Mouse (Mus musculus): ENCODE data around the gene Prss35. TPM values are rescaled to one million over a fixed set of nuclear protein-coding genes. Genes with fewer than 3 reads are reported as not detected.

The Prss35 gene
- polyA plus RNA-seq, 1 experiment = 23.0 TPM

DNA sequence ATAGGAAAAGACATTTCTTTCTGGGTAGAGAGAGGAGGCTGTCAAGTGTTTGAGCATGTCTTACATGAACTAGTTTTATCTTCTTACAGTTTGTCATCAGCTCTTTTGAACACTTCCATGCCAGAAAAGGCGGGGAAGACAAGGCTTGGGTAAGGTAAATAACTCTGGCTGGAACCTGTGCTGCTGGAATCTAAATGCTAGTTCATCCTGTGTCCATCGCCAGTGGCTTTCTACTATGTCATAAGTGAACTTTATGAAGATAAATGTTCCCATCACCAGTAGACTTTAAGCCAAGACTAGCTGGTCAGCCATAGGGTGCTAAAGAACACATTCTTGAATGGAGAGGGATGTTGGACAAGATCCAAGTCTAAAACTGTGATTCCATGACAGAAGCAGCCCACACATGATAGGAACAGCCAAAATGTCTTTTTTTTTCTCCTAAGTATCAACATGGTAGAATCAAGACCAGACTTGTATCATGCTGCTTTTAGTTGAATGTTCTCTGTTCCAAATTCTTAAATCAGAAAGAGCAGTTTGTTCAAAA is 33.3 kb upstream of the Prss35 start:
- Histone ChIP-seq H3K4me3 (ENCODE audit: insufficient read depth, low read length) (no peak overlapping the region), H3K27ac (ENCODE audit: insufficient read depth, low read length) (no peak overlapping the region), H3K4me1 (ENCODE audit: control insufficient read depth, insufficient read depth, low read length) (peaks cover 2% of the 10 kb centered on the region; the same call in 1 of the 2 replicates)
- TF ChIP-seq CTCF (IDR thresholded peaks at IDR 0.05; ENCODE audit: borderline replicate concordance, insufficient read depth, low read length) (no peak), POLR2A (IDR thresholded peaks at IDR 0.05; ENCODE audit: low read depth, low read length) (no peak)

DNA sequence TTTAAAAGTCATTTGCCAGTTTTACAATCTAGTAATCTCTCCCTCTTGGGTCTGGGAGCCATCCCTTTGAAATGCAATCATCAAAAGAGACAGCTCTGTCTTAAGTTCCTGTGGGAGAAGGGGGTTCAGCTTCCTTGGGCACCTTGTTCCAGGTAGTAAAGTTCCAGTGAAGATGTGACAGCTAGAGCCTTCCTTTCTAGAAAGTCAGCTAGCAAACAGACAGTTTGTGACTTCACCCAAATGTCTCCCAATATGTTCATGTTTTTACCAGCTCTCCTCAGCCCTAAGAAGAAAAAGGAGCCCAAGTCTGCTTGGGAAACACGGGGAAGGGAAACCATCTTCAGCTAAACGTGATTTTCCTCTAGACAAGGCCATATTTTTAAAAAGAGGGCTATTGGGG is 30.8 kb upstream of the Prss35 start:
- no peak for TF ChIP-seq POLR2A (IDR thresholded peaks at IDR 0.05; ENCODE audit: low read depth, low read length)
- TF ChIP-seq CTCF (IDR thresholded peaks at IDR 0.05; ENCODE audit: borderline replicate concordance, insufficient read depth, low read length) = no peak
- H3K4me3 ChIP-seq (ENCODE audit: insufficient read depth, low read length) = no peak overlapping the region
- H3K4me1 ChIP-seq (ENCODE audit: control insufficient read depth, insufficient read depth, low read length) = peaks cover 2% of the 10 kb centered on the region; the same call in 1 of the 2 replicates
- H3K27ac ChIP-seq (ENCODE audit: insufficient read depth, low read length) = no peak overlapping the region

DNA sequence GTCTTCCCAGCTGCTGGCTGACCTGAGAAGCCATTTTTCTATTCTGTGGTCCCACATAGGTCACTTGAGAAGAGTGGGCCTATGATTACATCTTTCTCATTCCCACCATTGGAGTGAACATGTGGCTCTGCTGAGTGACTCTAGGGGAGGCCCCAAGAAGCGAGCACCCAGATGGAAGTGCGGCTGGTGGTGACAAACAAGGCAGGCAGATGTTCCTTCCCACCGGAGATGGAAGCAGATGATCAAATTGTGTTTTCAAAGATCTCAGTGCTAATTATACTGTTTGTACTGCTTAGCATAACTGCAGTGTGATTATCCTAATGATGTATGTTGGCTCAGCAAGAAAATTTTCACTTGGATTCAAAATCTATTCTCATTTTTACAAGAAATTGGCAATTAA is 29.4 kb upstream of the Prss35 start:
- TF ChIP-seq POLR2A (IDR thresholded peaks at IDR 0.05; ENCODE audit: low read depth, low read length) = no peak
- no peak for TF ChIP-seq CTCF (IDR thresholded peaks at IDR 0.05; ENCODE audit: borderline replicate concordance, insufficient read depth, low read length)
- H3K4me1 ChIP-seq (ENCODE audit: control insufficient read depth, insufficient read depth, low read length) = no peaks in the 10 kb centered on the region; the same call in 1 of the 2 replicates
- no peak overlapping the region for H3K4me3 ChIP-seq (ENCODE audit: insufficient read depth, low read length)
- no peak overlapping the region for H3K27ac ChIP-seq (ENCODE audit: insufficient read depth, low read length)

DNA sequence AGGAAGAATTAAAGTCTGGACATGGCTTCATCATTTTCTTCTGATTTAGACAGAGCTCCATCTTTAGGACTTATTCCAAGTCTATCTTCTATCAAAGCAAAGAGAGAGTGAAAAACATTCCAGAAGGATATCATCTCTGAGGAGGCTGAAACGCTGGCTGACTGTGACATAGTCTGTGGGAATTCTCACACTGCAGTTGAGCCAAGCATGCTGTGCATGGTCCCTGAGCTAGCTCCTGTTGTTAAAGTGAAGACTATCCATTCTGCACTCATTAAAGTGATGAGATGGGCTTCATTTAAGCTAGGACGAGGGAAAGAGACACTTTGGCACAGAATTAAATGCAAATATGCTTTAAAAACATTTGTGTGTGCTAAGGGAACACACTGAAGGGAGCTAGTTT is 26.9 kb upstream of the Prss35 start:
- no peak overlapping the region for H3K27ac ChIP-seq (ENCODE audit: insufficient read depth, low read length)
- no peaks in the 10 kb centered on the region for H3K4me1 ChIP-seq (ENCODE audit: control insufficient read depth, insufficient read depth, low read length)
- TF ChIP-seq CTCF (IDR thresholded peaks at IDR 0.05; ENCODE audit: borderline replicate concordance, insufficient read depth, low read length) (no peak), POLR2A (IDR thresholded peaks at IDR 0.05; ENCODE audit: low read depth, low read length) (no peak)

DNA sequence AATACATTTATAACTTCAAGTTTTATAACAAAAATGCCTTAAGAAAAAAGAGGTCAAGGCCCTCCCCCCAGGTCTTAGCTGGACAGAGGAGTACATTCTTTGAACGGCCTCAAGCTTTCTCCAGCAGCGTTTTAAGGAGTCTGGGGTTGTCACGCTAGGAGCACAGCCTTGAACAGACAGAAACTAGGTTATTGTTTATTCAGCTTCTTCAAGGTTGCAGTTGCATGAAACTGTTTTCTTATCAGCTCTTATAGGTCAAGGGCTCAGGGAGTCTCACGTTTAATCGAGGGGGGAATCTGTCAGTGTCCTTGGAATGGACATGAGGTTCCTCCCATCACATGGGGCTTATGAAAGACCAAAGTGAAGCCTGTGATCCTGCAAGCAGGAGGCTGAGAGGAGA is 26.3 kb upstream of the Prss35 start:
- Histone ChIP-seq H3K4me1 (ENCODE audit: control insufficient read depth, insufficient read depth, low read length) (no peaks in the 10 kb centered on the region), H3K27ac (ENCODE audit: insufficient read depth, low read length) (no peak overlapping the region), H3K4me3 (ENCODE audit: insufficient read depth, low read length) (no peak overlapping the region)
- TF ChIP-seq POLR2A (IDR thresholded peaks at IDR 0.05; ENCODE audit: low read depth, low read length) (no peak), CTCF (IDR thresholded peaks at IDR 0.05; ENCODE audit: borderline replicate concordance, insufficient read depth, low read length) (no peak)

More for the DNA sequence above, 26.9 kb upstream of the Prss35 start:
- no peak overlapping the region for H3K4me3 ChIP-seq (ENCODE audit: insufficient read depth, low read length)

DNA sequence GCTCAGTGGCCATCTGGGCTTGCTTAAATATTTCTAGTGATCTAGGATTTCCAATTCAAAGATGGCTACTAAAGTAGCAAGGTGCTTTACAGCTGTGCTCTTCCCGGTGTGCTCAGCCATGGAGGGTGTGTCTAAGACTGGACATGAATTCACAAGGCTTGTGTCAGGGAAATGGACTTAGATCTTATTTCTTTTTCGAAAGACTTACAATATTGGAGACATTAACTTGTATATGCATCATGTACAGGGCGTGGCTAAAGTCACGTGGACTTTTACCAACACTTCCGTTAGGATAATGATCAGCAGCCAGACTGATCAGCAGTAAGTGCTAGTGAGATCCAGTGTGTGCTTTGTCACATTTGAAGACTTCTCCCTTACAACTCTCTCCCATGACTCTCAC is 23.2 kb upstream of the Prss35 start:
- no peak overlapping the region for H3K27ac ChIP-seq (ENCODE audit: insufficient read depth, low read length)
- no peaks in the 10 kb centered on the region for H3K4me1 ChIP-seq (ENCODE audit: control insufficient read depth, insufficient read depth, low read length)
- TF ChIP-seq POLR2A (IDR thresholded peaks at IDR 0.05; ENCODE audit: low read depth, low read length) = no peak
- TF ChIP-seq CTCF (IDR thresholded peaks at IDR 0.05; ENCODE audit: borderline replicate concordance, insufficient read depth, low read length) = no peak
- no peak overlapping the region for H3K4me3 ChIP-seq (ENCODE audit: insufficient read depth, low read length)

DNA sequence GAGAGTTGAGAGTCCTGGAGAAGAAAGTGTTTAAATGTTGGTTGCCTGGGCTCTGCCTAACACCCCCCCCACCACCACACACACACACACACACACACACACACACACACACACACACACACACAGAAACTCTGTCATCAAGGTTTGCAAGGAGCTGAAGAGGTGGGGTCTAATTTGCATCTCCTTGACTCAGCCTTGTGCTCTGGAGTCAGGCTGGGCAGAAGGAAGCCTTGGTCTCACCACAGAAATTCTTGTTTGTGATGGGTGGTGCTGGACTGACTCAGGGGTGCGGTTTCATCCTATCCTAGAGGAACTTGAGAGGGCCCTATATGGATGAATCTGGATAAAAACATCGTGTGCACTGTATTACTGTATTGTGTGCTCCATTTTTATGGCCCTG is 22.7 kb upstream of the Prss35 start:
- H3K4me3 ChIP-seq (ENCODE audit: insufficient read depth, low read length) = no peak overlapping the region
- no peak for TF ChIP-seq POLR2A (IDR thresholded peaks at IDR 0.05; ENCODE audit: low read depth, low read length)
- no peak overlapping the region for H3K27ac ChIP-seq (ENCODE audit: insufficient read depth, low read length)
- no peaks in the 10 kb centered on the region for H3K4me1 ChIP-seq (ENCODE audit: control insufficient read depth, insufficient read depth, low read length)

DNA sequence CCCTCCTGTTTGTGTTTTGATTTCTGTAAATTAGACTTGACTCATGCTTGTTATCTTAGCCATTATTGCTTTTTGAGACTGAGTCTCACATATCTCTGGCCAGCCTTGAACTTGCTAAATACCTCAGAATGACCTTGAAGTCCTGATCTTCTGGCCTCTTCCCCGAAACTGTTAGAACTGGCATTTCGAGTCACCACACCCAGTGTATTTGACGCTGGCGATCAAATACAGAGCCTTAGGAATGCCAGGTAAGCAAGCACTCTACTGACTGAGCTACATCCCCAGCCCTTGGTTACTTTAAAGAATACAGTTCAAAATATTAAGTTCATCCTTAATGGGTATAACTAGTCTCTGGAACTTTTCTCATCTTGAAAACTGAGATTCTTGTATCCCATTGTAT is 18.4 kb upstream of the Prss35 start:
- no peaks in the 10 kb centered on the region for H3K4me1 ChIP-seq (ENCODE audit: control insufficient read depth, insufficient read depth, low read length)
- no peak overlapping the region for H3K27ac ChIP-seq (ENCODE audit: insufficient read depth, low read length)
- TF ChIP-seq POLR2A (IDR thresholded peaks at IDR 0.05; ENCODE audit: low read depth, low read length) (no peak), CTCF (IDR thresholded peaks at IDR 0.05; ENCODE audit: borderline replicate concordance, insufficient read depth, low read length) (no peak)
- no peak overlapping the region for H3K4me3 ChIP-seq (ENCODE audit: insufficient read depth, low read length)

DNA sequence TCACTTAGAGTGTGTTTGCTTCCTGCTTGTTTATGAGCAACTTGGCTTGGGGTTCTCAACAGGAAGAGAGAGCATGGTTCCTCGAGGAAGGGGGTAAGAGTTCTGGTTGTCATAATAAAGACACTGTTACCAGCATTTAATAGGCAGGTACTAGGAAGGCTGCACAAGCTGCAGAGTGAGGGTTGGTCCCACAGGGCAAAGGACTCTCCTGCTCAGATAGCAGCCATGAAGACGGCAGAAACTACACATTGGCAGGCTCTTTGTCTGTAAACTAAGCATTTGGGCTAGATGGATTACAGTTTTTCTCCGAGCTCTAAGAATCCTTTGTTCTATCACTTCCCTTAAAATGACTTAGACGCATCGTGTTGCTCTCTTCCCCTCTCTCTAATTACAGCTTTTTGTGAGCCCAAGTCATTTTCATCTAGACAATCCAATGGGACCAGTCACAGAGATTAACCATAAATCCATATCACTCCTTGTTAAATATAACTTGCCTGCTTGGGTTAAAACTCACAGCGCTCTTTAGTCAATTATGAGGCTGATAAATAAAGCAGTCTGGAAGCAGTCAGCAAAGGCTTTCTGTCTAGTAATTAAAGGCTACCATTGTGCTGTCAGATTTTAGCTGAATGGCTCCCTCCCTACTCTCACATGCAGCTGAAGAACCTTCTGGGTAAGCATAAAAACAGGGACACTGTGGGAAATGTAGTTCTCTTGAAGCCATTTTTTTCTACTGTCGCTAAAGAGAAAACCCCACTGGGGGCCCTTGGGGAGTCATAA is 17.7 kb upstream of the Prss35 start:
- TF ChIP-seq CTCF (IDR thresholded peaks at IDR 0.05; ENCODE audit: borderline replicate concordance, insufficient read depth, low read length) (no peak), POLR2A (IDR thresholded peaks at IDR 0.05; ENCODE audit: low read depth, low read length) (no peak)
- no peak overlapping the region for H3K27ac ChIP-seq (ENCODE audit: insufficient read depth, low read length)
- no peak overlapping the region for H3K4me3 ChIP-seq (ENCODE audit: insufficient read depth, low read length)
- H3K4me1 ChIP-seq (ENCODE audit: control insufficient read depth, insufficient read depth, low read length) = no peaks in the 10 kb centered on the region

DNA sequence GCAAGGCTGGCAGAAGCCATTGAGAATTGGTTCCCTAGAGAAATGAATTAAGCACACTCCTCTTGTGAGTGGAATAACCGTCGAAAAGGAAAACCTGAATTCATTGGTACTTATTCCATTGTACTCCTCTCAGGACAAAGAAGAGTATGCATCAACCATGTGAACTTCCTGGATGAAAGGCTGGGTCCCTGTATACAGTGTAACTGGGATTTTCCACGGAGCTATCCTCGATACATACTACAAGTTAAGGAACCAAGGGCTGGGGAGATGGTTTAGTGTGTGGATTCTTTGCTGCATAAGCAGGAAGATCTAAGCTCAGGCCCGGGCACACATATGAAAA is 17.1 kb upstream of the Prss35 start:
- H3K4me1 ChIP-seq (ENCODE audit: control insufficient read depth, insufficient read depth, low read length) = no peaks in the 10 kb centered on the region
- no peak overlapping the region for H3K4me3 ChIP-seq (ENCODE audit: insufficient read depth, low read length)
- H3K27ac ChIP-seq (ENCODE audit: insufficient read depth, low read length) = no peak overlapping the region
- no peak for TF ChIP-seq CTCF (IDR thresholded peaks at IDR 0.05; ENCODE audit: borderline replicate concordance, insufficient read depth, low read length)
- no peak for TF ChIP-seq POLR2A (IDR thresholded peaks at IDR 0.05; ENCODE audit: low read depth, low read length)
